Mouse (Mus musculus) lung, embryonic 16.5 days (tissue): ENCODE measurements around the gene Ccdc40. TPM values are rescaled to one million over a fixed set of nuclear protein-coding genes. Genes with fewer than 3 reads are reported as not detected.

ENCODE experiments used
- ATAC-seq: fragments of 200-750 bp; cut with Nextera tagmentation; 2 replicates; pipeline ENCODE4 v1.8.0; 2017; ENCODE audit warnings: low read depth, mild to moderate bottlenecking, moderate library complexity
- H3K27ac ChIP-seq: fragments of 300-500 bp; sonication (generic); 2 replicates; pipeline ENCODE4 v1.5.1; 2014; ENCODE audit warnings: mild to moderate bottlenecking, control low read depth, low read length
- H3K27me3 ChIP-seq: fragments of 300-500 bp; sonication (generic); 2 replicates; pipeline ENCODE4 v1.6.1; 2014; ENCODE audit warnings: low read depth, low read length, mixed read lengths; ENCODE audit not compliant: control insufficient read depth, insufficient read depth
- H3K36me3 ChIP-seq: fragments of 300-500 bp; sonication (generic); 2 replicates; pipeline ENCODE4 v1.6.1; 2014; ENCODE audit warnings: low read length; ENCODE audit not compliant: control insufficient read depth, insufficient read depth
- H3K4me1 ChIP-seq: fragments of 300-500 bp; sonication (generic); replicated peaks from 2 replicates; pipeline ENCODE4 v1.6.1; 2014; ENCODE audit warnings: low read length, mixed read lengths; ENCODE audit not compliant: control insufficient read depth, insufficient read depth
- H3K4me2 ChIP-seq: fragments of 300-500 bp; sonication (generic); 2 replicates; pipeline ENCODE4 v1.6.1; 2014; ENCODE audit warnings: low read depth, low read length, control low read depth
- H3K4me3 ChIP-seq: fragments of 300-500 bp; sonication (generic); 2 replicates; pipeline ENCODE4 v1.5.1; 2014; ENCODE audit warnings: mild to moderate bottlenecking, low read length, control low read depth
- H3K9ac ChIP-seq: fragments of 300-500 bp; sonication (generic); 2 replicates; pipeline ENCODE4 v1.6.1; 2014; ENCODE audit warnings: low read length, control low read depth
- H3K9me3 ChIP-seq: fragments of 300-500 bp; sonication (generic); 2 replicates; pipeline ENCODE4 v1.6.1; 2016; ENCODE audit warnings: low read length; ENCODE audit not compliant: control insufficient read depth
- WGBS: fragments of 180-500 bp; shearing (Covaris S2); extraction: QIAGEN DNeasy Blood & Tissue Kit; methylation state at CpG from one replicate; pipeline ENCODE4 v1.1.7; 2014; 5-methylcytosine and 5-hydroxymethylcytosine counted together
- polyA plus RNA-seq: library from polyadenylated mRNA; unstranded; fragments of >200 nt; fragmentation: Nextera tagmentation; extraction: Ambion mirVana; gene quantifications from 2 replicates; pipeline ENCODE4 v1.2.1, GENCODE M21; 2015

Ccdc40 gene
- polyA plus RNA-seq, 1 experiment from 2014 or later: 6.3 TPM

DNA sequence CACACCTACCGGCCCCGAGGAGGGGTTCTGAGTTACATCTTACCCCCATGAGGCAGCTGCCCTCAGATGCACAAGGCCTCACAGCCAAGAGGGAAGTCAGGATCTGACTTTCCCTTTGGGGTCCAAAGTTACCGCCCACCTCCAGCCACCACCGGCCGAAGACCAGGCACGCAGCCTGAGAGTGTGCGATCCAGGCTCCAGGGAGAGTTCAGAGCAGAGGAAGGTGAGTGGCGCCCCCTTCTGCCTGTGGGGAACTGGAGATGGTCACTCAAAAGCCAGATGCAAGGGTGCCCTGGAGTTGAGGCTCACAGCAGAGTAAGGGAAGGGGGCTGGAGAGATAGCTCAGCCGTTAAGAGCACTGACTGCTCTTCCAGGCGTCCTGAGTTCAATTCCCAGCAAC lies 22.6 kb upstream of the Ccdc40 start:
- H3K9ac ChIP-seq: no peak overlapping the region
- H3K36me3 ChIP-seq: peaks cover 14% of the 10 kb centered on the region
- H3K27me3 ChIP-seq: no peaks in the 10 kb centered on the region
- no peak overlapping the region for H3K4me2 ChIP-seq
- H3K4me3 ChIP-seq: no peak overlapping the region
- no peaks in the 10 kb centered on the region for H3K9me3 ChIP-seq
- H3K27ac ChIP-seq: no peak overlapping the region
- 85% methylated on average over 10 of the region's 10 CpGs for WGBS
- peaks cover 13% of the 10 kb centered on the region for H3K4me1 ChIP-seq
- ATAC-seq: no peak

- H3K9me3 ChIP-seq: no peaks in the 10 kb centered on the region
- peaks cover 14% of the 10 kb centered on the region for H3K36me3 ChIP-seq
- ATAC-seq: no peak
- no peak overlapping the region for H3K4me2 ChIP-seq
- no peak overlapping the region for H3K9ac ChIP-seq
- no peak overlapping the region for H3K4me3 ChIP-seq
- no peaks in the 10 kb centered on the region for H3K27me3 ChIP-seq
- no peak overlapping the region for H3K27ac ChIP-seq
- WGBS: 32% methylated on average over 5 of the region's 5 CpGs
- H3K4me1 ChIP-seq: peaks cover 13% of the 10 kb centered on the region
Measured at GRCm38 (mm10) chr11:119206562-119206961, 21.8 kb upstream of the Ccdc40 start.

DNA sequence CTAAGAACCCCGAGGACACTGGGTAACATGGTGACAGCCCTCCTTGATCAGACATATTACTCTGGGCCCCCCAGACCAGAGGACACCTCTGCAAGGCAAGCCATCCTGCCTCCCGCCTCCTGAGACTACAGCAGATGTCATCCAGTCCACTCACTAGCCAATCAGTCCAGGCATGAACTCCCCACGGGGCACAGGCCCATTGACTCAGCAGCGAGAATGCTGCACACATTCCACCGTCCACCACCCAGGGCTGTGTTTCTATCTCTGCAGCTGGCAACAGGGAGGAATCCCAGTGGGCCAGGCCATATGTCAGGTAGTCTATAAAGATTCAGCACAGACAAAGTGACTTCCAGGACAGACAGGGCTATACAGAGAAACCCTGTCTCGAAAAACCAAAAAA lies 20.4 kb upstream of the Ccdc40 start:
- 83% methylated on average over 6 of the region's 6 CpGs for WGBS
- no peak overlapping the region for H3K4me3 ChIP-seq
- H3K4me1 ChIP-seq: peaks cover 15% of the 10 kb centered on the region
- no peak overlapping the region for H3K9ac ChIP-seq
- no peaks in the 10 kb centered on the region for H3K9me3 ChIP-seq
- no peak overlapping the region for H3K4me2 ChIP-seq
- ATAC-seq: no peak
- no peak overlapping the region for H3K27ac ChIP-seq
- no peaks in the 10 kb centered on the region for H3K27me3 ChIP-seq
- peaks cover 14% of the 10 kb centered on the region for H3K36me3 ChIP-seq

- Histone ChIP-seq H3K4me1 (peaks cover 21% of the 10 kb centered on the region), H3K4me2 (no peak overlapping the region), H3K9ac (no peak overlapping the region), H3K27me3 (no peaks in the 10 kb centered on the region), H3K36me3 (peaks cover 11% of the 10 kb centered on the region), H3K9me3 (no peaks in the 10 kb centered on the region), H3K4me3 (no peak overlapping the region), H3K27ac (no peak overlapping the region)
- 92% methylated on average over 20 of the region's 20 CpGs for WGBS
- no peak for ATAC-seq
Measured at GRCm38 (mm10) chr11:119208870-119209370, 19.5 kb upstream of the Ccdc40 start.

DNA sequence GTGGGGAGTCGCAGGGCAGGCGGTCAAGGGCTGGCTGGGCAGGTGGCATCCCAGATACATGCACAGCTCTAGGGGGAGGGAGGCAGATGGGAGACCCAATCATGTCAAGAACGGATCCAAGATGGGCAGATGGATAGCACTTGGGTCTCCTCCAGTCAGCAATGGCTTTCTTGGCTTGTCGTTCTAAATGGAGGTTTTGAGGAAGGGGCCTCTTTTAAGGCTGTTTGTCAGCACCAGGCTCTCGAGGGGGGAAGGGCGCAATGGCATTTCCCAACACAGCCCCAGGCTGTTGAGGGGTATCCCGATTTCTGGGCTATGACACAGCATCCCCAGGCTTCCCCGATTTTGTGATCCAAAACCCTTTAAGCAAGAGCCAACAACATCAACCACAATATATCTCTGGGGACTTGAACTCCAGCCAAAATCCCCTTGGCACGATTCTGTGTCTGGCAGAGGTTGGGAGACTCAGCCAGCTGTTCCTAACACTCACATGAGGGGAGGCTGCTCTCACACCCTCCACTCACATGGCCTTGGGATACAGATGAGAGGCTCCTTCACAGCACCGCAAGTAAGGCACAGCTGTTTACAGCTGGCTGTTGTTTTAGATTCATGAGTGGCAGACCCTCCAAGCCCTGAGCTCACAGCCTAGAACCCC lies 18.9 kb upstream of the Ccdc40 start:
- ATAC-seq: peak; percentile 87
- no peaks in the 10 kb centered on the region for H3K9me3 ChIP-seq
- no peak overlapping the region for H3K4me2 ChIP-seq
- H3K9ac ChIP-seq: no peak overlapping the region
- H3K27ac ChIP-seq: peak overlapping the region; percentile 57; the same call in 1 of the 2 replicates
- H3K4me3 ChIP-seq: no peak overlapping the region
- WGBS: 59% methylated on average over 10 of the region's 10 CpGs
- peaks cover 11% of the 10 kb centered on the region for H3K36me3 ChIP-seq
- peaks cover 26% of the 10 kb centered on the region for H3K4me1 ChIP-seq
- H3K27me3 ChIP-seq: no peaks in the 10 kb centered on the region

GRCm38 (mm10) chr11:119210321-119211100 lies 17.9 kb upstream of the Ccdc40 start:
- Histone ChIP-seq H3K4me3 (no peak overlapping the region), H3K9me3 (no peaks in the 10 kb centered on the region), H3K27me3 (no peaks in the 10 kb centered on the region), H3K9ac (no peak overlapping the region), H3K36me3 (peaks cover 11% of the 10 kb centered on the region), H3K4me1 (peaks cover 35% of the 10 kb centered on the region), H3K27ac (peak overlapping the region; percentile 57), H3K4me2 (peak overlapping the region; percentile 31)
- ATAC-seq: no peak
- WGBS: 52% methylated on average over 32 of the region's 32 CpGs

GRCm38 (mm10) chr11:119211604-119212309 lies 16.6 kb upstream of the Ccdc40 start:
- 89% methylated on average over 21 of the region's 21 CpGs for WGBS
- no peaks in the 10 kb centered on the region for H3K9me3 ChIP-seq
- no peak for ATAC-seq
- no peak overlapping the region for H3K9ac ChIP-seq
- H3K4me3 ChIP-seq: no peak overlapping the region
- no peak overlapping the region for H3K4me2 ChIP-seq
- H3K27me3 ChIP-seq: no peaks in the 10 kb centered on the region
- no peak overlapping the region for H3K27ac ChIP-seq
- peaks cover 46% of the 10 kb centered on the region for H3K4me1 ChIP-seq
- peaks cover 9% of the 10 kb centered on the region for H3K36me3 ChIP-seq

GRCm38 (mm10) chr11:119213166-119213885 lies 15.0 kb upstream of the Ccdc40 start:
- Histone ChIP-seq H3K4me2 (no peak overlapping the region), H3K9ac (no peak overlapping the region), H3K4me1 (peaks cover 46% of the 10 kb centered on the region), H3K36me3 (peaks cover 3% of the 10 kb centered on the region; the same call in 1 of the 2 replicates), H3K27ac (no peak overlapping the region), H3K4me3 (no peak overlapping the region), H3K9me3 (no peaks in the 10 kb centered on the region), H3K27me3 (no peaks in the 10 kb centered on the region)
- no peak for ATAC-seq
- 56% methylated on average over 19 of the region's 19 CpGs for WGBS
